Mouse (Mus musculus): ENCODE results near the gene Ankrd13c.
"Not testable (repeated sequence)": the region's sequence is repeated elsewhere in the genome, so short reads cannot be mapped to it uniquely, and the experiment has no call there.

Ankrd13c gene

GRCm38 (mm10) chr3:157946843-157947358 is at the start of gene Ankrd13c:
Gene Ankrd13c (plus strand): TSS chr3:157947239.
- DNase-seq (ENCODE audit: extremely low read depth, low read depth, low spot score) = peak; percentile 86

- no peak for DNase-seq (ENCODE audit: extremely low read depth, low read depth, low spot score)
Measured at GRCm38 (mm10) chr3:157897645-157898044, 49.4 kb upstream of the Ankrd13c start.

- no peak for DNase-seq (ENCODE audit: extremely low read depth, low read depth, low spot score)
Measured at GRCm38 (mm10) chr3:157899986-157900385, 47.1 kb upstream of the Ankrd13c start.

- DNase-seq (ENCODE audit: extremely low read depth, low read depth, low spot score) = no peak
Measured at GRCm38 (mm10) chr3:157901721-157902120, 45.3 kb upstream of the Ankrd13c start.

- no peak for DNase-seq (ENCODE audit: extremely low read depth, low read depth, low spot score)
Measured at GRCm38 (mm10) chr3:157908166-157908565, 38.9 kb upstream of the Ankrd13c start.

- DNase-seq (ENCODE audit: extremely low read depth, low read depth, low spot score) = no peak
Measured at GRCm38 (mm10) chr3:157910262-157910661, 36.8 kb upstream of the Ankrd13c start.

GRCm38 (mm10) chr3:157912155-157912554 is 34.9 kb upstream of the Ankrd13c start:
- peak; percentile 68 for DNase-seq (ENCODE audit: extremely low read depth, low read depth, low spot score)

GRCm38 (mm10) chr3:157916336-157916735 is 30.7 kb upstream of the Ankrd13c start:
- no peak for DNase-seq (ENCODE audit: extremely low read depth, low read depth, low spot score)

GRCm38 (mm10) chr3:157921376-157921775 is 25.7 kb upstream of the Ankrd13c start:
- no peak for DNase-seq (ENCODE audit: extremely low read depth, low read depth, low spot score)

GRCm38 (mm10) chr3:157923268-157923835 is 23.7 kb upstream of the Ankrd13c start:
- no peak for DNase-seq (ENCODE audit: extremely low read depth, low read depth, low spot score)

GRCm38 (mm10) chr3:157924692-157925328 is 22.2 kb upstream of the Ankrd13c start, which contains the start of gene Cth:
Gene Cth (minus strand): TSS chr3:157925077.
- DNase-seq (ENCODE audit: extremely low read depth, low read depth, low spot score) = peak; percentile 79

GRCm38 (mm10) chr3:157925706-157926510 is 21.1 kb upstream of the Ankrd13c start:
- DNase-seq (ENCODE audit: extremely low read depth, low read depth, low spot score) = no peak

- DNase-seq (ENCODE audit: extremely low read depth, low read depth, low spot score) = no peak
Measured at GRCm38 (mm10) chr3:157926761-157927160, 20.3 kb upstream of the Ankrd13c start.

- DNase-seq (ENCODE audit: extremely low read depth, low read depth, low spot score) = no peak
Measured at GRCm38 (mm10) chr3:157928731-157929130, 18.3 kb upstream of the Ankrd13c start.

GRCm38 (mm10) chr3:157929417-157929816 is 17.6 kb upstream of the Ankrd13c start:
- DNase-seq (ENCODE audit: extremely low read depth, low read depth, low spot score) = no peak

GRCm38 (mm10) chr3:157931592-157931991 is 15.4 kb upstream of the Ankrd13c start:
- DNase-seq (ENCODE audit: extremely low read depth, low read depth, low spot score) = no peak

- DNase-seq (ENCODE audit: extremely low read depth, low read depth, low spot score) = no peak
Measured at GRCm38 (mm10) chr3:157932074-157932473, 15.0 kb upstream of the Ankrd13c start.

GRCm38 (mm10) chr3:157933223-157933622 is 13.8 kb upstream of the Ankrd13c start:
- DNase-seq (ENCODE audit: extremely low read depth, low read depth, low spot score) = not testable (repeated sequence)

- no peak for DNase-seq (ENCODE audit: extremely low read depth, low read depth, low spot score)
Measured at GRCm38 (mm10) chr3:157934301-157934823, 12.7 kb upstream of the Ankrd13c start.

GRCm38 (mm10) chr3:157938585-157938984 is 8.5 kb upstream of the Ankrd13c start:
- DNase-seq (ENCODE audit: extremely low read depth, low read depth, low spot score) = no peak
